Mouse (Mus musculus): ENCODE results near the gene Tnfsf15.

GRCm38 (mm10) chr4:63682441-63682840, 62.5 kb downstream of the Tnfsf15 start:
- TF ChIP-seq GATA1 (IDR thresholded peaks at IDR 0.05; ENCODE audit: borderline replicate concordance, low read length) (no peak), CTCF (IDR thresholded peaks at IDR 0.05; ENCODE audit: low read depth, low read length) (no peak), POLR2AphosphoS5 (IDR thresholded peaks at IDR 0.05; ENCODE audit: insufficient replicate concordance, low read depth, low read length) (no peak)
